Mouse (Mus musculus): ENCODE measurements around the gene Gm20388.
"Not testable (repeated sequence)": the region's sequence is repeated elsewhere in the genome, so short reads cannot be mapped to it uniquely, and the experiment has no call there.

Gm20388 gene

GRCm38 (mm10) chr8:121132961-121133513, 1222.4 kb downstream of the Gm20388 start:
- DNase-seq (ENCODE audit: low spot score in 2 of 2): no peak

GRCm38 (mm10) chr8:121134102-121134501, 1223.5 kb downstream of the Gm20388 start:
- DNase-seq (ENCODE audit: low spot score in 2 of 2): no peak

- DNase-seq (ENCODE audit: low spot score in 2 of 2): no peak
Measured at GRCm38 (mm10) chr8:121134512-121134911, 1223.9 kb downstream of the Gm20388 start.

GRCm38 (mm10) chr8:121136856-121137255, 1226.2 kb downstream of the Gm20388 start:
- DNase-seq (ENCODE audit: low spot score in 2 of 2): no peak

- DNase-seq (ENCODE audit: low spot score in 2 of 2): not testable (repeated sequence)
Measured at GRCm38 (mm10) chr8:121145457-121146134, 1235.0 kb downstream of the Gm20388 start.

- no peak for DNase-seq (ENCODE audit: low spot score in 2 of 2)
Measured at GRCm38 (mm10) chr8:121148573-121149083, 1238.0 kb downstream of the Gm20388 start.

- no peak for DNase-seq (ENCODE audit: low spot score in 2 of 2)
Measured at GRCm38 (mm10) chr8:121152394-121152793, 1241.8 kb downstream of the Gm20388 start.

- DNase-seq (ENCODE audit: low spot score in 2 of 2): no peak
Measured at GRCm38 (mm10) chr8:121156990-121157491, 1246.4 kb downstream of the Gm20388 start.

- DNase-seq (ENCODE audit: low spot score in 2 of 2): no peak
Measured at GRCm38 (mm10) chr8:121158812-121159211, 1248.2 kb downstream of the Gm20388 start.

- DNase-seq (ENCODE audit: low spot score in 2 of 2): no peak
Measured at GRCm38 (mm10) chr8:121161437-121161836, 1250.8 kb downstream of the Gm20388 start.

- DNase-seq (ENCODE audit: low spot score in 2 of 2): no peak
Measured at GRCm38 (mm10) chr8:121162413-121162812, 1251.8 kb downstream of the Gm20388 start.

- DNase-seq (ENCODE audit: low spot score in 2 of 2): no peak
Measured at GRCm38 (mm10) chr8:121162906-121163695, 1252.5 kb downstream of the Gm20388 start.

- no peak for DNase-seq (ENCODE audit: low spot score in 2 of 2)
Measured at GRCm38 (mm10) chr8:121164017-121164469, 1253.4 kb downstream of the Gm20388 start.

GRCm38 (mm10) chr8:121168033-121168432, 1257.4 kb downstream of the Gm20388 start:
- no peak for DNase-seq (ENCODE audit: low spot score in 2 of 2)

GRCm38 (mm10) chr8:121170116-121170515, 1259.5 kb downstream of the Gm20388 start:
- DNase-seq (ENCODE audit: low spot score in 2 of 2): no peak

GRCm38 (mm10) chr8:121170626-121171552, 1260.2 kb downstream of the Gm20388 start:
- no peak for DNase-seq (ENCODE audit: low spot score in 2 of 2)

GRCm38 (mm10) chr8:121172567-121172966, 1261.9 kb downstream of the Gm20388 start:
- DNase-seq (ENCODE audit: low spot score in 2 of 2): no peak

- DNase-seq (ENCODE audit: low spot score in 2 of 2): no peak
Measured at GRCm38 (mm10) chr8:121174178-121174577, 1263.5 kb downstream of the Gm20388 start.

- DNase-seq (ENCODE audit: low spot score in 2 of 2): no peak
Measured at GRCm38 (mm10) chr8:121174721-121175539, 1264.3 kb downstream of the Gm20388 start.

GRCm38 (mm10) chr8:121175540-121176090, 1265.0 kb downstream of the Gm20388 start:
- no peak for DNase-seq (ENCODE audit: low spot score in 2 of 2)

Data from urinary bladder, adult 18-20 months (tissue).